Mouse (Mus musculus) MN1 (cell line): ENCODE measurements around the gene Prkcd.
A peak's percentile ranks its signal among the peaks of the same experiment; 100 is the strongest.

Source experiments
- DNase-seq: peaks from one replicate; pipeline ENCODE4 v3.0.0-alpha.2; 2016; ENCODE audit warnings: low spot score

Gene Prkcd

GRCm38 (mm10) chr14:30625856-30626726 lies at the start of gene Prkcd:
Prkcd (minus strand) TSS chr14:30626210.
- peak; percentile 86 for DNase-seq

- no peak for DNase-seq
Measured at GRCm38 (mm10) chr14:30674947-30675346, 48.9 kb upstream of the Prkcd start.

- DNase-seq, result peak; percentile 85
Measured at GRCm38 (mm10) chr14:30671986-30672312, 45.9 kb upstream of the Prkcd start.

GRCm38 (mm10) chr14:30671095-30671985 lies 45.3 kb upstream of the Prkcd start:
- DNase-seq, result no peak

GRCm38 (mm10) chr14:30670161-30670560 lies 44.2 kb upstream of the Prkcd start:
- no peak for DNase-seq

GRCm38 (mm10) chr14:30666604-30667003 lies 40.6 kb upstream of the Prkcd start:
- DNase-seq, result peak; percentile 69

GRCm38 (mm10) chr14:30666061-30666460 lies 40.1 kb upstream of the Prkcd start:
- DNase-seq, result peak; percentile 14

- no peak for DNase-seq
Measured at GRCm38 (mm10) chr14:30655531-30655930, 29.5 kb upstream of the Prkcd start.

- DNase-seq, result peak; percentile 45
Measured at GRCm38 (mm10) chr14:30654691-30655228, 28.8 kb upstream of the Prkcd start.

GRCm38 (mm10) chr14:30653943-30654659 lies 28.1 kb upstream of the Prkcd start, which contains the start of gene Rft1:
Rft1 (plus strand) TSS chr14:30654360.
- DNase-seq, result peak; percentile 97

GRCm38 (mm10) chr14:30650969-30651368 lies 25.0 kb upstream of the Prkcd start:
- peak; percentile 86 for DNase-seq

GRCm38 (mm10) chr14:30649745-30650144 lies 23.7 kb upstream of the Prkcd start:
- DNase-seq, result no peak

GRCm38 (mm10) chr14:30648478-30648877 lies 22.5 kb upstream of the Prkcd start:
- no peak for DNase-seq

GRCm38 (mm10) chr14:30646486-30646885 lies 20.5 kb upstream of the Prkcd start:
- no peak for DNase-seq

GRCm38 (mm10) chr14:30645066-30645465 lies 19.1 kb upstream of the Prkcd start:
- DNase-seq, result no peak

GRCm38 (mm10) chr14:30644026-30644425 lies 18.0 kb upstream of the Prkcd start:
- no peak for DNase-seq

GRCm38 (mm10) chr14:30641748-30642147 lies 15.7 kb upstream of the Prkcd start:
- no peak for DNase-seq

- no peak for DNase-seq
Measured at GRCm38 (mm10) chr14:30638686-30639085, 12.7 kb upstream of the Prkcd start.

GRCm38 (mm10) chr14:30638009-30638408 lies 12.0 kb upstream of the Prkcd start:
- no peak for DNase-seq

- DNase-seq, result no peak
Measured at GRCm38 (mm10) chr14:30637087-30637486, 11.1 kb upstream of the Prkcd start.

- DNase-seq, result no peak
Measured at GRCm38 (mm10) chr14:30636499-30636898, 10.5 kb upstream of the Prkcd start.
